Mouse (Mus musculus) liver, embryonic 14.5 days (tissue): ENCODE measurements around the gene Prelp. TPM values are rescaled to one million over a fixed set of nuclear protein-coding genes. Genes with fewer than 3 reads are reported as not detected.
"Not testable (repeated sequence)": the region's sequence is repeated elsewhere in the genome, so short reads cannot be mapped to it uniquely, and the experiment has no call there.

Experiments
- ATAC-seq: fragments of 200-750 bp; cut with Nextera tagmentation; 2 replicates; pipeline ENCODE4 v1.8.0; 2017; ENCODE audit warnings: moderate number of reproducible peaks, mild to moderate bottlenecking, moderate library complexity; ENCODE audit not compliant: insufficient read depth
- DNase-seq, 3 experiments: peaks; one replicate each; pipeline ENCODE4 v3.0.0-alpha.2; 2012 to 2013; ENCODE audit warnings: low read depth in 3 of 3, low spot score in 3 of 3
- H3K27ac ChIP-seq: fragments of 300-500 bp; sonication (generic); 2 replicates; pipeline ENCODE4 v1.5.1; 2014; ENCODE audit warnings: moderate library complexity, mild to moderate bottlenecking, control low read depth, inconsistent platforms
- H3K27me3 ChIP-seq: fragments of 300-500 bp; sonication (generic); 2 replicates; pipeline ENCODE4 v1.6.1; 2014; ENCODE audit warnings: mild to moderate bottlenecking, low read length, moderate library complexity; ENCODE audit not compliant: control insufficient read depth, insufficient read depth
- H3K36me3 ChIP-seq: fragments of 300-500 bp; sonication (generic); replicated peaks from 2 replicates; pipeline ENCODE4 v1.6.1; 2014; ENCODE audit warnings: low read depth; ENCODE audit not compliant: control insufficient read depth, insufficient read depth
- H3K4me1 ChIP-seq, 2 experiments: fragments of 200-500 bp in 1 of 2; fragments of 300-500 bp in 1 of 2; sonication (generic) in 1 of 2; replicated peaks; 2 replicates each; pipeline ENCODE4 v1.6.1; 2012 to 2014; ENCODE audit warnings: antibody characterized with exemption in 1 of 2, inconsistent platforms in 1 of 2, low read length in 1 of 2; ENCODE audit not compliant: control insufficient read depth in 2 of 2, insufficient read depth in 2 of 2
- H3K4me2 ChIP-seq: fragments of 300-500 bp; sonication (generic); 2 replicates; pipeline ENCODE4 v1.6.1; 2014; ENCODE audit warnings: low read depth, mild to moderate bottlenecking, control low read depth, moderate library complexity
- H3K4me3 ChIP-seq, 2 experiments: fragments of 200-500 bp in 1 of 2; fragments of 300-500 bp in 1 of 2; sonication (generic) in 1 of 2; 2 replicates each; pipeline ENCODE4 v1.5.1; 2012 to 2014; ENCODE audit warnings: low read depth in 2 of 2, low read length in 2 of 2, mild to moderate bottlenecking in 2 of 2, control low read depth in 1 of 2, inconsistent platforms in 1 of 2, moderate library complexity in 1 of 2; ENCODE audit not compliant: insufficient read depth in 1 of 2
- H3K9ac ChIP-seq: fragments of 300-500 bp; sonication (generic); replicated peaks from 2 replicates; pipeline ENCODE4 v1.6.1; 2014; ENCODE audit warnings: mild to moderate bottlenecking, control low read depth, moderate library complexity
- H3K9me3 ChIP-seq: fragments of 300-500 bp; sonication (generic); 2 replicates; pipeline ENCODE4 v1.6.1; 2016; ENCODE audit warnings: low read length, mixed read lengths; ENCODE audit not compliant: control insufficient read depth
- CTCF ChIP-seq: IDR thresholded peaks from 2 replicates; pipeline ENCODE4 v1.5.1; 2016; ENCODE audit warnings: antibody characterized with exemption, low read depth, control low read depth
- EP300 ChIP-seq: IDR thresholded peaks from 2 replicates; pipeline ENCODE4 v1.6.1; 2016; ENCODE audit warnings: antibody characterized with exemption, low read depth
- WGBS: fragments of 180-500 bp; shearing (Covaris S2); extraction: QIAGEN DNeasy Blood & Tissue Kit; methylation state at CpG from one replicate; pipeline ENCODE4 v1.1.7; 2014; ENCODE audit not compliant: insufficient replicate concordance; 5-methylcytosine and 5-hydroxymethylcytosine counted together
- polyA plus RNA-seq, 2 experiments: library from polyadenylated mRNA; depleted of rRNA in 1 of 2; stranded (reverse) in 1 of 2; unstranded in 1 of 2; fragments of >200 nt; fragmentation: Nextera tagmentation in 1 of 2; extraction: Ambion mirVana in 1 of 2; gene quantifications; 2 replicates each; pipeline versions ENCODE4 v1.2.1 to v1.2.3; 2012 to 2014

Gene Prelp
- polyA plus RNA-seq, 2 experiments = 1.6 to 2.1 TPM

DNA sequence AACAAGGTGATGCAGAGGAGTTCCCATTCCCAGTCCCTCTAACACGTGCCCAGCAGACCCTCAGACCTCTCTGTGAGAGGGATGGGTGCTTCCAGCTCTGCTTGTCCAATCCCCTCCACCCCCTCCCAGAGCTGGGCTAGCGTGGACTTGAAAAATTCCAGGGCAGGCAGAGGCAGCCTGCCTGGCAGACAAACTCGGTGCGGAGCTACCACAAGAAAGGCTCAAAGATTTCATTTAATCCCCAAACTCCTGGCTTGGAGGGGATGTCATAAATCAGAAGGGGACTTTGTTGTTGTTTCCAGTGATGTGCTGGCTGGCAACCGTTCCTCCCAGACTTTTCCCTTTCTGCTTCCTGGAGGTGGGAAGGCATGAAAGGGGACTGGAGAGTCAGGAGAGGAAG is 44.1 kb upstream of the Prelp start:
- Histone ChIP-seq H3K27ac (no peak overlapping the region), H3K4me1 (peaks cover 0 to 30% of the 10 kb centered on the region in 2 experiments; a peak in 3 of 4 replicates), H3K36me3 (no peaks in the 10 kb centered on the region), H3K9ac (no peak overlapping the region), H3K9me3 (no peaks in the 10 kb centered on the region), H3K4me2 (no peak overlapping the region), H3K27me3 (no peaks in the 10 kb centered on the region), H3K4me3 (no peak overlapping the region)
- WGBS = 52% methylated on average over 5 of the region's 5 CpGs
- DNase-seq = no peak
- no peak for TF ChIP-seq CTCF
- TF ChIP-seq EP300 = no peak
- ATAC-seq = no peak

DNA sequence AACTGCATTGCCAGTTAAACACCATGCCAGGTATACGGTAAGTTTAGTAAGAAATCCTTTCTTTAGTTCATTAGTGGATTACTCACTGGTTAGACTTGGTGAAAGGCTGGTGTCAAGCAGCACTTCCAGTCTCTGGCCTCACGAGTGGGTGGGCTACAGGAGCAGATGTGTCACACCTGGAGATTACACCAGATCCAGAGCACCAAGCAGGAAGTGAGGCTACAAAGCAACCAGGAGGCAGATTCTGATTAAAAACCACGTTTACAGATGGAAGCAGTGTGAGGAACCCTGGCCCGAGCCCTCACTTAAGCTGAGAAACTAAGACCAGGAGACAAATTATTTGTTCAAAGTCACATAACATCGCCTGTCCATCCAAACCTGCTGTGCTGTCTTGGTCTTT is 43.5 kb upstream of the Prelp start:
- no peak for ATAC-seq
- Histone ChIP-seq H3K27ac (no peak overlapping the region), H3K4me2 (no peak overlapping the region), H3K4me1 (peaks cover 0 to 30% of the 10 kb centered on the region in 2 experiments; a peak in 3 of 4 replicates), H3K9ac (no peak overlapping the region), H3K4me3 (no peak overlapping the region), H3K36me3 (no peaks in the 10 kb centered on the region), H3K27me3 (no peaks in the 10 kb centered on the region), H3K9me3 (no peaks in the 10 kb centered on the region)
- TF ChIP-seq CTCF = no peak
- TF ChIP-seq EP300 = no peak
- DNase-seq = no peak
- 32% methylated on average over 5 of the region's 5 CpGs for WGBS

DNA sequence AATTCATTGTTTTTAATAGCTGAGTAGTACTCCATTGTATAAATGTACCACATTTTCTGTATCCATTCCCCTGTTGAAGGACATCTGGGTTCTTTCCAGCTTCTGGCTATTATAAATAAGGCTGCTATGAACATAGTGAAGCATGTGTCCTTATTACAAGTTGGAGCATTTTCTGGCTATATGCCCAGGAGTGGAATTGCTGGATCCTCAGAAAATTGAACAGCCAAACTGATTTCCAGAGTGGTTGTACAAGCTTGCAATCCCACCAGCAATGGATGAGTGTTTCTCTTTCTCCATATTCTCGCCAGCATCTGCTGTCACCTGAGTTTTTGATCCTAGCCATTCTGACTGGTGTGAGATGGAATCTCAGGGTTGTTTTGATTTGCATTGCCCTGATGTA is 42.4 kb upstream of the Prelp start:
- DNase-seq, H3K27ac ChIP-seq, H3K4me3 ChIP-seq, ATAC-seq, H3K27me3 ChIP-seq, H3K9ac ChIP-seq, H3K9me3 ChIP-seq, H3K36me3 ChIP-seq, H3K4me2 ChIP-seq: not testable (repeated sequence)
- 65% methylated on average over 1 of the region's 1 CpGs for WGBS
- H3K4me1 ChIP-seq = peaks cover 0 to 30% of the 10 kb centered on the region in 2 experiments; a peak in 3 of 4 replicates

DNA sequence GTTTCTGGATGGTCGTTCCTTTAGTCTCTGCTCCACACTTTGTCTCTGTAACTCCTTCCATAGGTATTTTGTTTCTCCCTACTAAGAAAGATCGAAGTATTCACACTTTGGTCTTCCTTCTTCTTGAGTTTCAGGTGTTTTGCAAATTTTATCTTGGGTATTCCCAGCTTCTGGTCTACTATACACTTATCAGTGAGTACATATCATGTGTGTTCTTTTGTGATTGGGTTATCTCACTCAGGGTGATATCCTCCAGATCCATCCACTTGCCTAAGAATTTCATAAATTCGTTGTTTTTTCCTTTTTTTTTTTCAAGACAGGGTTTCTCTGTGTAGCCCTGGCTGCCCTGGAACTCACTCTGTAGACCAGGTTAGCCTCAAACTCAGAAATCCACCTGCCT is 41.9 kb upstream of the Prelp start:
- not testable (repeated sequence) for H3K4me3 ChIP-seq, DNase-seq, ATAC-seq, H3K9ac ChIP-seq, H3K4me2 ChIP-seq, H3K36me3 ChIP-seq, H3K27me3 ChIP-seq, H3K9me3 ChIP-seq, H3K27ac ChIP-seq
- TF ChIP-seq EP300 = peak; percentile 51
- 36% methylated on average over 3 of the region's 3 CpGs for WGBS
- H3K4me1 ChIP-seq = peaks cover 0 to 28% of the 10 kb centered on the region in 2 experiments; a peak in 3 of 4 replicates

DNA sequence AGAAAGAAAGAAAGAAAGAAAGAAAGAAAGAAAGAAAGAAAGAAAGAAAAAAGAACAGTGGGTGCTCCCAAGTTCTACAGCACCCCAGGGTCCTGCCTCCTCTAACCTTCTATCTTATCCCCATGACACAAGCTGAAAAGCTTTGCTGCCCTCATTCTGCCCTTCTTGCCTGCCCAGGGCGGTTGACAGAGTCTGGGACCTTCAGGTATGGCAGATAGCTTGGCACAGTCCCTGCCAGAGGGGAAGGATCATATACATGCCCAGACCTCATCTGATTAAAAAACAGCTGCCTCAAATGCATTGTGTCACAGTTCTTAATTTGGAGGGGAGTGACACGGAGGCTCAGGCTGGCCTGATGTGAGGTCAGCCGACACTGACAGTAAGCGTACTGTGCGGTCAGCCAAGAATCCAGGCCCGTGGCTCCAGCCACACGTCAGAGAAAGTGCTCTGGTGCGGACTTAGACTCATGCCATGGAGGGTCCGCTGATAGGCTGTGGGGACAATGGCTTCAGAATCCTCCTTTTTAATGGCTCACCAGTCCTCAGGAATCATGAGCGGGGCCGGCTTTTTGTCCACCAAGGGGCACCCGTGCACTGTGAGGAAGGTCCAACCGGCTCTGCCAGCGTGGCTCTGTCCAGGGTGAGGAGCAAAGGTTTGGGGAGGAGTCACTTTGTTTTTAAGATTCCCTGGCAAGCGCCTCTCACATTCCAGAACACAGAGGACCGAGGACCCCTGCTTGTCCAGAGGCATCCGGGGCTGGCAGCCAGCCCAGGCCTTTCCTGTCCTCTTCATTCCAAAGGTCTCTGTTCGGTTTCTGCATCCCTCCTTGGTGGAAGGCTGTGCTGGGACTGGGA is 40.3 kb upstream of the Prelp start:
- DNase-seq (no peak), ATAC-seq (peak; percentile 41; the same call in 1 of the 2 replicates)
- Histone ChIP-seq H3K36me3 (no peaks in the 10 kb centered on the region), H3K27me3 (no peaks in the 10 kb centered on the region), H3K4me1 (peaks cover 0 to 17% of the 10 kb centered on the region in 2 experiments; a peak in 1 of 4 replicates), H3K4me2 (no peak overlapping the region), H3K9ac (no peak overlapping the region), H3K27ac (no peak overlapping the region), H3K9me3 (no peaks in the 10 kb centered on the region), H3K4me3 (no peak overlapping the region)
- WGBS = 35% methylated on average over 18 of the region's 18 CpGs
- peak; percentile 64 for TF ChIP-seq CTCF
- TF ChIP-seq EP300 = no peak
